Mouse (Mus musculus): Measurements from ENCODE around the gene Zmynd8.

- TF ChIP-seq CTCF (IDR thresholded peaks at IDR 0.05; ENCODE audit: borderline replicate concordance, control insufficient read depth, extremely low read depth, insufficient read depth, low read length, poor library complexity) (no peak), POLR2A (IDR thresholded peaks at IDR 0.05; ENCODE audit: control insufficient read depth, extremely low read depth, insufficient read depth, low read length, poor library complexity) (no peak)
Measured at GRCm38 (mm10) chr2:165789667-165790066, 109.1 kb downstream of the Zmynd8 start.

Data from thymus, adult 2 months (tissue).